ENCODE assay signal across 10 mouse cellular contexts in genomic region chr4:123422828-123423227, GRCm38 (mm10).
DNase-seq lines count a peak whose midpoint lies in the region; ATAC-seq and TF ChIP-seq lines count a peak whose summit lies in the region.
"Had no signal": no experiment of that assay in that cellular context is flagged by ENCODE, and none has a peak within 500 bp of the region (broad histone marks: within the 10 kb centered on the region; RNA-seq: fewer than 3 reads in every experiment).

No protein-coding gene starts in this region.

- peak; percentile 20 for DNase-seq in limb, embryonic 14.5 days (ENCODE audit: low spot score)
- no peak for DNase-seq in limb, embryonic 10.5 days (ENCODE audit: low spot score)
- peak; percentile 75 for DNase-seq in large intestine, adult 2 months (ENCODE audit: low read depth, low spot score)
- peak; percentile 68 for DNase-seq in skeletal muscle tissue, adult 2 months (ENCODE audit: low read depth, low spot score)
- DNase-seq in urinary bladder, adult 2 months (ENCODE audit: low spot score), result no peak
- DNase-seq in cerebellum, adult 11-12 months, result no peak

- H3K4me1 ChIP-seq in limb, embryonic 14.5 days (ENCODE audit: control insufficient read depth, insufficient read depth, low read length), result peaks cover 4% of the 10 kb centered on the region; the same call in 1 of the 2 replicates
- 0 out of 2 replicates have a peak, but pooled peaks cover 3% of the 10 kb centered on the region for H3K4me1 ChIP-seq in limb, embryonic 10.5 days
- H3K4me1 ChIP-seq in embryonic fibroblast, embryonic 13.5 days (ENCODE audit: control insufficient read depth, insufficient read depth, low read length), result peaks cover 18% of the 10 kb centered on the region

- no peak for ATAC-seq in limb, embryonic 14.5 days (ENCODE audit: low FRiP score, low read depth)
- ATAC-seq in inflammation-experienced regulatory T-cells, adult 6 months, result no peak

- H3K36me3 ChIP-seq in limb, embryonic 14.5 days (ENCODE audit: control insufficient read depth, insufficient read depth, low read length), result no peaks in the 10 kb centered on the region
- H3K36me3 ChIP-seq in limb, embryonic 10.5 days, result peaks cover 14% of the 10 kb centered on the region
- H3K36me3 ChIP-seq: hindbrain, embryonic 12.5 days had no signal

- no peaks in the 10 kb centered on the region for H3K27me3 ChIP-seq in limb, embryonic 14.5 days (ENCODE audit: control insufficient read depth, insufficient read depth, low read length)
- no peaks in the 10 kb centered on the region for H3K27me3 ChIP-seq in limb, embryonic 10.5 days (ENCODE audit: low read depth, poor library complexity, severe bottlenecking)
- H3K27me3 ChIP-seq: hindbrain, embryonic 12.5 days; neural tube, embryonic 13.5 days had no signal

- 67% methylated on average over 6 of the region's 6 CpGs for WGBS in limb, embryonic 14.5 days
- WGBS in limb, embryonic 10.5 days, result 76% methylated on average over 6 of the region's 6 CpGs
- 9% methylated on average over 6 of the region's 6 CpGs for WGBS in large intestine, adult 2 months

- H3K9me3 ChIP-seq in limb, embryonic 14.5 days (ENCODE audit: control insufficient read depth, low read length), result no peaks in the 10 kb centered on the region
- no peaks in the 10 kb centered on the region for H3K9me3 ChIP-seq in limb, embryonic 10.5 days (replicated peaks)
- H3K9me3 ChIP-seq: hindbrain, embryonic 12.5 days; neural tube, embryonic 13.5 days had no signal

- no peak overlapping the region for H3K4me3 ChIP-seq in limb, embryonic 14.5 days (replicated peaks; ENCODE audit: low read length)
- no peak overlapping the region for H3K4me3 ChIP-seq in limb, embryonic 10.5 days
- H3K4me3 ChIP-seq in embryonic fibroblast, embryonic 13.5 days (ENCODE audit: insufficient read depth, low read length), result no peak overlapping the region
- H3K4me3 ChIP-seq: hindbrain, embryonic 12.5 days; neural tube, embryonic 13.5 days had no signal

- H3K27ac ChIP-seq in limb, embryonic 14.5 days (replicated peaks; ENCODE audit: low read depth, low read length), result no peak overlapping the region
- no peak overlapping the region for H3K27ac ChIP-seq in limb, embryonic 10.5 days
- H3K27ac ChIP-seq in embryonic fibroblast, embryonic 13.5 days (ENCODE audit: insufficient read depth, low read length), result peak overlapping the region; percentile 88
- H3K27ac ChIP-seq: hindbrain, embryonic 12.5 days; neural tube, embryonic 13.5 days had no signal

- no peak for TF ChIP-seq CTCF in embryonic fibroblast, embryonic 13.5 days (IDR thresholded peaks at IDR 0.05; ENCODE audit: borderline replicate concordance, insufficient read depth, low read length)

- H3K9ac ChIP-seq in limb, embryonic 14.5 days (ENCODE audit: low read depth, low read length, severe bottlenecking), result no peak overlapping the region
- H3K9ac ChIP-seq: hindbrain, embryonic 12.5 days; neural tube, embryonic 13.5 days had no signal

- H3K4me2 ChIP-seq in limb, embryonic 14.5 days (replicated peaks; ENCODE audit: low read depth, low read length, severe bottlenecking), result no peak overlapping the region
- H3K4me2 ChIP-seq: hindbrain, embryonic 12.5 days; neural tube, embryonic 13.5 days had no signal

- no peak for TF ChIP-seq POLR2A in limb, embryonic 14.5 days (IDR thresholded peaks at IDR 0.05; ENCODE audit: borderline replicate concordance, extremely low read depth, insufficient read depth, insufficient read length)
- TF ChIP-seq POLR2A in embryonic fibroblast, embryonic 13.5 days (IDR thresholded peaks at IDR 0.05; ENCODE audit: low read depth, low read length), result no peak

Comparison
In these comparisons a context has a peak if more than half of its experiments do, and no peak if none do; other contexts are left out.
1. DNase-seq: peak in limb, embryonic 14.5 days (single experiment), large intestine, adult 2 months (single experiment) and skeletal muscle tissue, adult 2 months (single experiment); none in limb, embryonic 10.5 days (single experiment), urinary bladder, adult 2 months (single experiment) and cerebellum, adult 11-12 months (single experiment).